Mouse (Mus musculus) myocyte (in vitro differentiated cells): ENCODE measurements at regions not wholly inside any gene's neighbourhood (a gene's known extent, or its start where the extent isn't known, plus 50 kb on each side); places are given as distances from the start of the nearest gene placed in this dataset.

ENCODE experiments used
- MAX ChIP-seq: IDR thresholded peaks from one replicate; pipeline ENCODE4 v1.6.1; 2011; ENCODE audit warnings: low read depth, mild to moderate bottlenecking, control low read depth
- MYOG ChIP-seq, 3 experiments: IDR thresholded peaks; one replicate each; pipeline ENCODE4 v1.6.1; 2011; ENCODE audit warnings: control low read depth in 2 of 3, low read depth in 2 of 3, mild to moderate bottlenecking in 2 of 3; ENCODE audit not compliant: insufficient read length in 2 of 3, control insufficient read depth in 1 of 3, insufficient read depth in 1 of 3
- POLR2A ChIP-seq: IDR thresholded peaks from one replicate; pipeline ENCODE4 v1.6.1; 2011; ENCODE audit warnings: low read depth, mild to moderate bottlenecking, control low read depth, moderate library complexity; ENCODE audit not compliant: insufficient read length
- POLR2AphosphoS2 ChIP-seq: IDR thresholded peaks from one replicate; pipeline ENCODE4 v1.6.1; 2011; ENCODE audit warnings: low read depth, control low read depth; ENCODE audit not compliant: insufficient read length
- SRF ChIP-seq: IDR thresholded peaks from one replicate; pipeline ENCODE4 v1.6.1; 2011; ENCODE audit warnings: low read depth; ENCODE audit not compliant: control insufficient read depth, insufficient read length
- USF1 ChIP-seq: IDR thresholded peaks from one replicate; pipeline ENCODE4 v1.6.1; 2011; ENCODE audit warnings: low read depth, mild to moderate bottlenecking, control low read depth, moderate library complexity

DNA sequence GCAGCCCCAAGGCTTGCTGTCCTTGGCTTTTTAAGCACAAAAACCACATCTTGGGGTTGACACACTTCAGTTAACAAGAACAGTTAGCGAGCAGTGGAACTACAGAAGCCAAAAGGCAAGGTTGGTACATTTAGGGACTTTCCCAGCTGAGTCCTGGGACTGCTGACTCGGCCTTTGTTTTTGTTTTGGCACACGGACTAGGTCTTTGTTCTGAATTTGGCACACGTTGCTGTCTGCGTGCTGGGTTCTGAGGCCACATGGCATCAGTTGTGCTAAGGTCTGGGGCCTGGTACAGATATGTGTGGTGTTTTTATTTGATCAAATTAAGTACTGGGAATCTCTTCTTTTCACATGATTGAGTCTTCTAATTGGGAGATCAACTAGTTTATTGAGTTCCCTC is 124.1 kb upstream of the Gm6793 start:
- TF ChIP-seq POLR2A: no peak
- no peak for TF ChIP-seq SRF
- no peak for TF ChIP-seq MAX
- TF ChIP-seq MYOG (IDR thresholded peaks at IDR 0.05; ENCODE audit: control insufficient read depth in 1 of 3, insufficient read depth in 1 of 3, insufficient read length in 2 of 3, low read depth in 2 of 3): no peak
- no peak for TF ChIP-seq USF1
- TF ChIP-seq POLR2AphosphoS2: no peak
